Mouse (Mus musculus) stomach, embryonic 14.5 days (tissue): ENCODE data around the gene Omd. TPM values are rescaled to one million over a fixed set of nuclear protein-coding genes. Genes with fewer than 3 reads are reported as not detected.
"Not testable (repeated sequence)": the region's sequence is repeated elsewhere in the genome, so short reads cannot be mapped to it uniquely, and the experiment has no call there.

Experiments
- ATAC-seq: fragments of 200-750 bp; cut with Nextera tagmentation; 2 replicates; pipeline ENCODE4 v1.8.0; 2017; ENCODE audit warnings: low read depth, moderate TSS enrichment; ENCODE audit not compliant: insufficient number of reproducible peaks, insufficient read depth, low FRiP score
- H3K27ac ChIP-seq: fragments of 300-500 bp; sonication (generic); 2 replicates; pipeline ENCODE4 v1.5.1; 2014; ENCODE audit warnings: mild to moderate bottlenecking, low read length, moderate library complexity, mixed read lengths
- H3K27me3 ChIP-seq: fragments of 300-500 bp; sonication (generic); 2 replicates; pipeline ENCODE4 v1.6.1; 2014; ENCODE audit warnings: low read length, control low read depth, mixed read lengths; ENCODE audit not compliant: control insufficient read depth, insufficient read depth
- H3K36me3 ChIP-seq: fragments of 300-500 bp; sonication (generic); 2 replicates; pipeline ENCODE4 v1.6.1; 2014; ENCODE audit warnings: mild to moderate bottlenecking, control low read depth, low read length, moderate library complexity, mixed read lengths; ENCODE audit not compliant: control insufficient read depth, insufficient read depth
- H3K4me1 ChIP-seq: fragments of 300-500 bp; sonication (generic); 2 replicates; pipeline ENCODE4 v1.6.1; 2014; ENCODE audit warnings: low read length, control low read depth, mixed read lengths; ENCODE audit not compliant: control insufficient read depth, insufficient read depth
- H3K4me2 ChIP-seq: fragments of 300-500 bp; sonication (generic); replicated peaks from 2 replicates; pipeline ENCODE4 v1.6.1; 2014; ENCODE audit warnings: low read depth, low read length, control low read depth
- H3K4me3 ChIP-seq: fragments of 300-500 bp; sonication (generic); 2 replicates; pipeline ENCODE4 v1.5.1; 2014; ENCODE audit warnings: low read depth, low read length, control low read depth
- H3K9ac ChIP-seq: fragments of 300-500 bp; sonication (generic); replicated peaks from 2 replicates; pipeline ENCODE4 v1.6.1; 2014; ENCODE audit warnings: low read depth, mild to moderate bottlenecking, control low read depth, low read length, moderate library complexity, mixed read lengths
- H3K9me3 ChIP-seq: fragments of 300-500 bp; sonication (generic); 2 replicates; pipeline ENCODE4 v1.6.1; 2016; ENCODE audit warnings: low read depth, low read length, control low read depth; ENCODE audit not compliant: control insufficient read depth
- WGBS: fragments of 180-500 bp; shearing (Covaris S2); extraction: QIAGEN DNeasy Blood & Tissue Kit; methylation state at CpG from one replicate; pipeline ENCODE4 v1.1.7; 2014; 5-methylcytosine and 5-hydroxymethylcytosine counted together
- polyA plus RNA-seq: library from polyadenylated mRNA; unstranded; fragments of >200 nt; fragmentation: Nextera tagmentation; extraction: Ambion mirVana; gene quantifications from 2 replicates; pipeline ENCODE4 v1.2.1, GENCODE M21; 2014

The Omd gene
- polyA plus RNA-seq, 1 experiment from 2014 or later, result 1.3 TPM

DNA sequence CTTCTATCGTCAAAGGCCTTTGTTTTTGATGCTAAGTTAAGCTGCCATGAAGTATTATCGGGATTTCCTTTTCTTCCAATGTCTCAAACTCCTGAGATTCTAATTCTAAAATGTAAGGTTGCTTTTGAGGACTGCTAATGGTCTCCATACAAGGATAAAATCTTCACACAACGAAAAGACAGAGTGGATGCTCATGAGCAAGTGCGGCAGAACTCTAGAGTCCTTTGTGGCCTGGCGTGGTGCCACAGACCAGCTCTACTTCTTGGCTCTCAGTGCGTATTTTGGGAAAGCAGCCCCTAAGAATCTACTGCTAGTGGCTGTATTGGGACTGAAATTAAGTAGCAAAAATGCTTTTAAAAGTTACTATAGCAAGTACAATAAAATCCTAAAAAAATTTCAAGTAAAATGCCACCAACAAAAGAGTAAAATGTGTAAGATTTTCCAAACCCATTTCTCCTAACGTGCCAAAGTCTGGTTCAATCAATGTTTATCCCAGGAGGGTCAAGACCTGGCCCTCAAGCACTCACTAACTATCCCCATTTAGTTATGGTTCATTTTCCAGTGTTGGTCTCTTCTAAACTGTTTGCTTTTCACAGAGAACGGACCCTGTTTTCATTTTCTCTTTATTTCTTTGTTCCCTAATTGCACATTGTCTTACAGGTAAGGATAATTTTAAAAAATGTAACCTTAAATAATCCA is 2.2 kb downstream of the Omd start:
- Histone ChIP-seq H3K27ac (no peak overlapping the region), H3K27me3 (no peaks in the 10 kb centered on the region), H3K9ac (no peak overlapping the region)

DNA sequence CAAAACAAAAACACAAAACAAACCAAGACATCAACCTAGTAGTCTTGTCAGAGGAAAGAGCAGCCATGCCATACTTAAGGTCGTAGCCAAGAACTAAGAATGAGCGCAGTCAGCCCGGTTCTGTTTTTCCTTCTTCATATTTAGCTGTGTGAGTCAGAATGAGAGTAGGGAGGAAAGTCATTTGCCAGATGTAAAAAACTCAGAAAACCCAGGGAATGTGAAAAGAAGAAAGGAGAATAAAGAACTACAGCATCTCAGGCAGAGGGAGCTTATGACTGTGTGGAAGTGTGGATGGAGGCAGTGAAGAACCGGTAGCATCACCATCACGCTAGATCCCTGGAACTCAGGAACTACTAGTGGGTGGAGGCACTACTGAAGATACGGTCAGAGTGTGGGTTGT is 3.8 kb downstream of the Omd start:
- whole genome bisulfite sequencing, result 95% methylated on average over 6 of the region's 6 CpGs
- H3K27me3 ChIP-seq, result no peaks in the 10 kb centered on the region
- no peak overlapping the region for H3K4me3 ChIP-seq
- no peak overlapping the region for H3K9ac ChIP-seq
- no peak overlapping the region for H3K4me2 ChIP-seq
- no peak overlapping the region for H3K27ac ChIP-seq
- H3K36me3 ChIP-seq, result no peaks in the 10 kb centered on the region
- H3K4me1 ChIP-seq, result no peaks in the 10 kb centered on the region
- no peaks in the 10 kb centered on the region for H3K9me3 ChIP-seq
- no peak for ATAC-seq

More for the DNA sequence above, 2.2 kb downstream of the Omd start:
- ATAC-seq, result no peak
- Histone ChIP-seq H3K9me3 (no peaks in the 10 kb centered on the region), H3K4me3 (no peak overlapping the region), H3K36me3 (no peaks in the 10 kb centered on the region), H3K4me2 (no peak overlapping the region), H3K4me1 (0 out of 2 replicates have a peak, but pooled peaks cover 2% of the 10 kb centered on the region)
- 69% methylated on average over 8 of the region's 8 CpGs for WGBS

DNA sequence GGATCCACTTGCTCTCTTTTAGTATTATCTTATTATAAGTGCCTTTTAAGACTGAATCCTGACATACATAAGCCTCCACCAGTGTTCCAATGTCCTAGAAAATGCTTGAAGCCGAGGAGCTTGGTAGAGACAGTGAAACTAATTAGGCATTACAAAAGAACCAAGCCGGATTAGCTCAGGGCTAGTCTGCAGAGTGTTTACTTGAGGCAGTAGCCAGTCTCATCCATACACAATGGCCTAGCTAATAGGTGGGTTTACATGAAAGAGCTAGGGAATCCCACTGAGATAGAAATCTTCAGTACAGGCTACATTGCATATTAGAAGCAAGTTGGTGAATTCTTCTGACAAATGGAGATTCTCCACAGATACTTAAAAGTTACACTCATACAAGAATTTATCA is 20.3 kb downstream of the Omd start:
- H3K27ac ChIP-seq, H3K4me2 ChIP-seq, ATAC-seq, H3K4me1 ChIP-seq, H3K36me3 ChIP-seq, H3K4me3 ChIP-seq, H3K9me3 ChIP-seq, H3K9ac ChIP-seq, H3K27me3 ChIP-seq: not testable (repeated sequence)
- WGBS, result 71% methylated on average over 2 of the region's 2 CpGs

DNA sequence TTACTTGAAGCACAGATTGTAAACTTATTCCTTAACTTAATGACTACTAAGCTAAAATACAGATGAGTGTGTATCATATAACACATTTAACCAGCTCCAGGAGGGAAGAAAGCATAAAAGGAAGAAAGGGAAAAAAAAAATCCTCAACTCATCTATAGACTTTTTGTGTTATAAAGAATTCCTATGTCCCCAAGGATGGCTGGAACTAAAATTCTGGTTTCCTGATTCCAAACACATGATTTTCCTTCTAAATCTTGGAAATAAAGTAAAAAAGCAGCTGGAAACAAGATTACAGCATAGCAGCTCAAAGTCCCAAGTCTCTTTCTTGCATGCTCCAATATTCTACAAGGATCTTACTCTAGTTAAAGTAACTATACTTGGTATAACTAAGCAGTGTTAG is 21.3 kb downstream of the Omd start:
- Histone ChIP-seq H3K4me2 (no peak overlapping the region), H3K4me3 (no peak overlapping the region), H3K27me3 (no peaks in the 10 kb centered on the region), H3K27ac (no peak overlapping the region), H3K9me3 (no peaks in the 10 kb centered on the region), H3K36me3 (no peaks in the 10 kb centered on the region), H3K4me1 (no peaks in the 10 kb centered on the region), H3K9ac (no peak overlapping the region)
- no peak for ATAC-seq

DNA sequence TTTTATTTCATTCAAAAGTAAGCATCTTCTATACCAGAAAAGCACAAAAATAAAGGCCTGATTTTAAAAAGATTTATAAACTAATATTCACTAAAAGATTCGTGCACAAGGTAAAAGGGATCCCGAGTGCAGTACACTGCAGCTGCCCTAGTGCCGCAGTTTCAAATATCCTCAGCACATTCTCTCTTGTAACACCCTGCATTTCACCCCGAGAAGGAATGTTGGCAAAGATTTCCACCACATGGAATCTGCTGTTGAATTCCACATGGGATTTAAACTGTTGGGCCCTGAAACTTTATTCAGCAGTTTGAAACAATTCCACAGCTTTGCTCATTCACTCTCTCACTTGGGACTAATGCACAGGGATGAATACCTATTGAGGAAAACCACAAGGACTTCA is 25.5 kb downstream of the Omd start, which contains the start of gene Ogn:
Gene Ogn, plus strand, starts transcription at position 333 of the 400 bp plus-strand sequence.
- Histone ChIP-seq H3K27ac (peak within 1 kb of the TSS; percentile 74; the same call in 1 of the 2 replicates), H3K9me3 (no peaks in the 10 kb centered on the region), H3K36me3 (no peaks in the 10 kb centered on the region), H3K9ac (no peak within 1 kb of the TSS), H3K4me2 (peak within 1 kb of the TSS; percentile 34; the same call in 1 of the 2 replicates), H3K4me3 (peak within 1 kb of the TSS; percentile 25), H3K27me3 (no peaks in the 10 kb centered on the region), H3K4me1 (no peaks in the 10 kb centered on the region)
- 34% methylated on average over 4 of the region's 4 CpGs for WGBS
- no peak; the same call in 1 of the 2 replicates for ATAC-seq

DNA sequence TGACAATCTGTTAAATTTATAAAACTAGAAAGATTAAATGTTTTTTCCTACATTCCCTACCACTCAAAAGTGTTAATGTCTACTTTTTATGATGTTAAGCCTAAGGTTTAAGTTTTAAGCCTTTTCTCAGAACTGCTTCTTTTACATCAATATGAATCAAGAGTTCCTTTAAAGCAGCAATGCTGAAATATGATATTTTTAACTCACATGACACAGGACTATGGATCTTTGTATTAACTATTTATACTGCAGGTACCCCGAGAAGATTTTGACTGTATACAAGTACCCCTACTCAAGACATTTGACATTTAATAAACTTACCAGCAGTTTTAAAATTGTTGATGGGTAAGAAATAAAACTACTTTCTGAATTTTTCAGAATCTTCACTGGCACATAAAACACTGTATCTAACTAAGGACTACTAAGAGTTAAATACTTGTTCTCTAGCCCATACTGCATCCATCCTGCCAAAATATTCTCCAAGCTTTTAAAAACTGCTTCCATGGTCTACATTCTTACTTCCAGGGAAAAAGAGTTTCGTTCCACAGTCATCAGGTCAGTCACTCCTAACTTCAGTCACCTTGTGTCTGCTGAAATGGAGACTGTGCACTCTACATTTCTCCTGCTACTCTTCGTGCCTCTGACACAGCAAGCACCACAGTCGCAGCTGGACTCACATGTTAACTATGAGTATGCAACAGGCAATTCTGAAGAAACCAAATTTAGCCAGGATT is 26.5 kb downstream of the Omd start:
- no peak for ATAC-seq

DNA sequence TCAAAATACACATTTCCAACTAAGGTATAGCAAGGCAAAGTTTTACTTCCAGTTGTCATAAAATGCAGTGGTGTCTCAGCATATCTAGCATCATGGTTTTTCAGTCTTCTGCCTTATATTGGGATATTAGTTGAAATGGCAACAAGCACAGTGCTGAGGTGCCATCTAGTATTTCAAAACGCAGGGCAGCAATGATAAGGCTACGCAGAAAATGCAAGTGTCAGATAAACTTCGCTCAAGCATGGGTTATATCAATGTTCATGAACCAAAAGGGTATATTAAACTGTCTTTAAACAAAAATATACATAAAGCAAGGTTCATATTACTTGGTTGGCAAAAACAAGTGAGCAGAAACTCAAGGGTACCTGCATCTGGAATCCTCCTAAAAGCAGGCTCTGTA is 34.8 kb downstream of the Omd start:
- no peaks in the 10 kb centered on the region for H3K9me3 ChIP-seq
- ATAC-seq, result no peak
- H3K27ac ChIP-seq, result no peak overlapping the region
- WGBS, result 86% methylated on average over 3 of the region's 3 CpGs
- no peaks in the 10 kb centered on the region for H3K36me3 ChIP-seq
- H3K27me3 ChIP-seq, result no peaks in the 10 kb centered on the region
- no peaks in the 10 kb centered on the region for H3K4me1 ChIP-seq
- H3K9ac ChIP-seq, result no peak overlapping the region
- no peak overlapping the region for H3K4me2 ChIP-seq
- H3K4me3 ChIP-seq, result no peak overlapping the region

More for the DNA sequence above, 26.5 kb downstream of the Omd start:
- Histone ChIP-seq H3K4me3 (peak overlapping the region; percentile 25), H3K4me1 (no peaks in the 10 kb centered on the region), H3K27ac (peak overlapping the region; percentile 74; the same call in 1 of the 2 replicates), H3K36me3 (no peaks in the 10 kb centered on the region), H3K27me3 (no peaks in the 10 kb centered on the region), H3K9me3 (no peaks in the 10 kb centered on the region), H3K9ac (no peak overlapping the region), H3K4me2 (peak overlapping the region; percentile 34; the same call in 1 of the 2 replicates)
- WGBS, result 37% methylated on average over 4 of the region's 4 CpGs

DNA sequence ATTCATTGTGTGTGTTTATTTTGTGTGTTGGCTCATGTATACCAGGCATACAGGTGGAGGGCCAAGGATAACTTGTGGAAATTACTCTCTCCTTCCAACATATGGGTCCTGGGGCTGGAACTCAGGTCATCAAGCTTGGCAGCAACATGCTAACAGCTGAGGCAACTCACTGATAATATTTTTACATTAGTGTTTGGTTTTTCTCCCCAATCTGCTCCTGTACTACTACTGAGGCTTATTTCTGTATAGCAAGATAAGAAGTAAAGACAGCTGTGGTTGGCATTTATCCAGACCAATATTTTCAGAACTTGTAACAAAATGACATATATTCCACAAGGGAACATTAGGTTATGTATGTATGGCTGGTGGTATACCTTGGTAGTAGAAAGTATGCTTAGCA is 36.1 kb downstream of the Omd start:
- H3K4me3 ChIP-seq, result no peak overlapping the region
- no peak overlapping the region for H3K9ac ChIP-seq
- H3K27me3 ChIP-seq, result no peaks in the 10 kb centered on the region
- H3K4me2 ChIP-seq, result no peak overlapping the region
- ATAC-seq, result no peak
- no peaks in the 10 kb centered on the region for H3K9me3 ChIP-seq
- no peaks in the 10 kb centered on the region for H3K4me1 ChIP-seq
- no peak overlapping the region for H3K27ac ChIP-seq
- H3K36me3 ChIP-seq, result no peaks in the 10 kb centered on the region
